In the genomic region with DNA sequence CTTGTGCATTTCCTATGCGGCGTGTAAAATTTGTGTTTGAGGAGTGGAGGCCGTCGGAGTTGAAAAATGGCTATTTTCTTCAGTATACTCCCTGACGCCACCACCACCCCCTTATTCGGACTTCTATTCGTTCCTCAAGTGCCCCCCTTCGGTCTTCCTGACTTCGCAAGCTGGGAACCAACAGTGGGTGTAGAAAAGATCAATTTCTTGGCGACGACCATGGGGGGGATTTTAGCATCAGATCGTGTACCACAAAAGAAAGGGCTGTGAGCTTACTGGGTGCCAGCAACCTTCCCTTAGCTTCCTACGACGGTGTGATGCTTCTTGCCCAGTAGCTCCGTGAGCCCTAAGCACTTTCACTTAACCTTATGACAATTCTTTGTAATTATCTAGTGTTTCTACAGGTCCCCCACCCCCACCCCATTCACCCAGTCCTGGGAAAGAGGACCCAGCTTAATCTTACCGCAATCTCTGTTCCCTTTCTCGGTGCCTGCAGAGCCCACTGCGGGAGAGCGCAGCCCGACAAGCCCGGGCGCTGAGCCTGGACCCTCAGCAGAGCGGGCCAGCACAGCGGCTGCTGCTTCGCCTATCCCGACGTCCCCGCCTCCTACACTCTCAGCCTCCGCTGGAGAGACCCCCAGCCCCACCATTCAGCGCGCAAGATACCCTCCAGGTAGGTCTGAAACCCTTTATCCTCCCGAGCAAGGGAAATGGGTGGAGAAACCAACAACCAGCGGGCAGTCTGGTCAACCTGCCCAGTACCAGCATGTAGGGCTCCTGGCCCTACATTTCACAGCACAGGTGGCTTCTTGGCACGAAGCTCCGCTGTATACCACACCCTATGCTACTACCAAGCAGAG, we compare ENCODE assay signal across 8 mouse cellular contexts. TPM values are rescaled to one million over a fixed set of nuclear protein-coding genes. Genes with fewer than 3 reads are reported as not detected.
A peak's percentile ranks its signal among the peaks of the same experiment; 100 is the strongest.
DNase-seq lines count a peak whose midpoint lies in the region; ATAC-seq and TF ChIP-seq lines count a peak whose summit lies in the region.

No protein-coding gene starts in this region.

- no peak for ATAC-seq in embryonic facial prominence, embryonic 15.5 days (ENCODE audit: insufficient number of reproducible peaks, low FRiP score, low TSS enrichment, low read depth)
- ATAC-seq in liver, embryonic 12.5 days, result no peak
- ATAC-seq in activated CD4-positive, CD25-positive, alpha-beta regulatory T cell, adult 4 months, result no peak

- no peaks in the 10 kb centered on the region for H3K36me3 ChIP-seq in heart, embryonic 10.5 days
- H3K36me3 ChIP-seq in ES-Bruce4 (ENCODE audit: control insufficient read depth, insufficient read depth, low read length, poor library complexity, severe bottlenecking), result no peaks in the 10 kb centered on the region
- no peaks in the 10 kb centered on the region for H3K36me3 ChIP-seq in embryonic facial prominence, embryonic 15.5 days
- no peaks in the 10 kb centered on the region for H3K36me3 ChIP-seq in liver, embryonic 12.5 days

- DNase-seq in heart, embryonic 10.5 days (ENCODE audit: low spot score), result no peak
- DNase-seq in heart, postnatal 4 days, result no peak
- no peak for DNase-seq in urinary bladder, postnatal 4 days (ENCODE audit: low spot score in 2 of 2)
- DNase-seq in urinary bladder, postnatal 36 days (ENCODE audit: low spot score in 2 of 2), result no peak

- H3K4me1 ChIP-seq in heart, embryonic 10.5 days, result peaks cover 50% of the 10 kb centered on the region
- H3K4me1 ChIP-seq in ES-Bruce4 (ENCODE audit: control insufficient read depth, insufficient read depth, low read length), result no peaks in the 10 kb centered on the region
- H3K4me1 ChIP-seq in embryonic facial prominence, embryonic 15.5 days, result peaks cover 54% of the 10 kb centered on the region
- H3K4me1 ChIP-seq in liver, embryonic 12.5 days, result peaks cover 46% of the 10 kb centered on the region

- peak overlapping the region; percentile 91 for H3K4me2 ChIP-seq in embryonic facial prominence, embryonic 15.5 days (replicated peaks)
- H3K4me2 ChIP-seq in liver, embryonic 12.5 days, result 0 out of 2 replicates have a peak overlapping the region, but pooled peaks have one; percentile 98

- no peak overlapping the region for H3K27ac ChIP-seq in heart, embryonic 10.5 days
- no peak overlapping the region for H3K27ac ChIP-seq in ES-Bruce4 (ENCODE audit: insufficient read depth, low read length)
- H3K27ac ChIP-seq in embryonic facial prominence, embryonic 15.5 days (replicated peaks), result no peak overlapping the region
- H3K27ac ChIP-seq in liver, embryonic 12.5 days, result no peak overlapping the region

- TF ChIP-seq EP300 in ES-Bruce4 (IDR thresholded peaks at IDR 0.05; ENCODE audit: insufficient read depth, low read depth, low read length), result no peak

- H3K9me3 ChIP-seq in heart, embryonic 10.5 days, result no peaks in the 10 kb centered on the region
- no peaks in the 10 kb centered on the region for H3K9me3 ChIP-seq in ES-Bruce4 (replicated peaks; ENCODE audit: control insufficient read depth, insufficient read depth, low read length, poor library complexity, severe bottlenecking)
- H3K9me3 ChIP-seq in embryonic facial prominence, embryonic 15.5 days (replicated peaks), result no peaks in the 10 kb centered on the region
- H3K9me3 ChIP-seq in liver, embryonic 12.5 days (replicated peaks), result no peaks in the 10 kb centered on the region

- peaks cover 70% of the 10 kb centered on the region for H3K27me3 ChIP-seq in heart, embryonic 10.5 days (ENCODE audit: insufficient read depth, poor library complexity, severe bottlenecking)
- H3K27me3 ChIP-seq in ES-Bruce4 (ENCODE audit: control insufficient read depth, insufficient read depth, low read length, poor library complexity, severe bottlenecking), result peaks cover 38% of the 10 kb centered on the region
- peaks cover 71% of the 10 kb centered on the region for H3K27me3 ChIP-seq in embryonic facial prominence, embryonic 15.5 days
- peaks cover 95% of the 10 kb centered on the region for H3K27me3 ChIP-seq in liver, embryonic 12.5 days (replicated peaks)

- TF ChIP-seq CTCF in ES-Bruce4 (IDR thresholded peaks at IDR 0.05; ENCODE audit: low read depth, low read length), result no peak

- peak overlapping the region; percentile 85 for H3K4me3 ChIP-seq in heart, embryonic 10.5 days
- peak overlapping the region; percentile 29; the same call in 1 of the 2 replicates for H3K4me3 ChIP-seq in ES-Bruce4 (ENCODE audit: low read depth, low read length)
- peak overlapping the region; percentile 72 for H3K4me3 ChIP-seq in embryonic facial prominence, embryonic 15.5 days (replicated peaks)
- peak overlapping the region; percentile 15; the same call in 1 of the 2 replicates for H3K4me3 ChIP-seq in liver, embryonic 12.5 days

- WGBS in heart, embryonic 10.5 days, result 2% methylated on average over 35 of the region's 35 CpGs
- 7% methylated on average over 35 of the region's 35 CpGs for WGBS in embryonic facial prominence, embryonic 15.5 days
- WGBS in liver, embryonic 12.5 days (ENCODE audit: insufficient replicate concordance), result 5% methylated on average over 35 of the region's 35 CpGs

- TF ChIP-seq POLR2A in ES-Bruce4 (IDR thresholded peaks at IDR 0.05; ENCODE audit: insufficient read depth, low read length), result no peak

- H3K9ac ChIP-seq in ES-Bruce4 (ENCODE audit: low read depth, poor library complexity, severe bottlenecking), result no peak overlapping the region
- no peak overlapping the region for H3K9ac ChIP-seq in embryonic facial prominence, embryonic 15.5 days
- no peak overlapping the region for H3K9ac ChIP-seq in liver, embryonic 12.5 days

RNA-seq across cellular contexts. Expression of gene Nr4a3, which starts 3.7 kb away (rescaled TPM):
- polyA plus RNA-seq in heart, embryonic 10.5 days (2016; fragmentation: Nextera tagmentation; extraction: Ambion mirVana), result 0.09 and 0.12 TPM in 2 replicates
- 1 to 10 TPM; 9.0 TPM for total RNA-seq in heart, postnatal 4 days (2021)
- 0.33 TPM in 1 of 2 replicates, not detected in the other for polyA plus RNA-seq in ES-Bruce4 (2011; ENCODE audit: insufficient read depth, insufficient read length, low read depth, missing spikeins)
- polyA plus RNA-seq in embryonic facial prominence, embryonic 15.5 days (2015; fragmentation: Nextera tagmentation; extraction: Ambion mirVana), result 0.38 and 0.49 TPM in 2 replicates
- 0.02 TPM in 1 of 2 replicates, not detected in the other for polyA plus RNA-seq in liver, embryonic 12.5 days (2016; fragmentation: Nextera tagmentation; extraction: Ambion mirVana)
- 1 to 10 TPM; 2.0 to 3.5 TPM for polyA plus RNA-seq in activated CD4-positive, CD25-positive, alpha-beta regulatory T cell, adult 4 months (2017; shearing (Covaris generic))

Comparison
In these comparisons a context has a peak if more than half of its experiments do, and no peak if none do; other contexts are left out.
1. H3K4me3 ChIP-seq: peak in every context shown above with its lines; median percentile 85 in heart, embryonic 10.5 days; 72 in embryonic facial prominence, embryonic 15.5 days; 29 in ES-Bruce4; 15 in liver, embryonic 12.5 days.